Mouse (Mus musculus): ENCODE measurements around the gene P3h4.
A peak's percentile ranks its signal among the peaks of the same experiment; 100 is the strongest.

Gene P3h4

GRCm38 (mm10) chr11:100414021-100414913 is at the start of gene P3h4:
P3h4 (minus strand) TSS chr11:100414836.
- peak in 1 of 2 experiments; percentile 47 for DNase-seq (ENCODE audit: low read depth in 1 of 2, low spot score in 2 of 2)

- no peak for DNase-seq (ENCODE audit: low read depth in 1 of 2, low spot score in 2 of 2)
Measured at GRCm38 (mm10) chr11:100462699-100463098, 48.1 kb upstream of the P3h4 start.

- no peak for DNase-seq (ENCODE audit: low read depth in 1 of 2, low spot score in 2 of 2)
Measured at GRCm38 (mm10) chr11:100457711-100458110, 43.1 kb upstream of the P3h4 start.

- no peak for DNase-seq (ENCODE audit: low read depth in 1 of 2, low spot score in 2 of 2)
Measured at GRCm38 (mm10) chr11:100457247-100457646, 42.6 kb upstream of the P3h4 start.

GRCm38 (mm10) chr11:100442625-100443024 is 28.0 kb upstream of the P3h4 start:
- DNase-seq (ENCODE audit: low read depth in 1 of 2, low spot score in 2 of 2): no peak

GRCm38 (mm10) chr11:100441797-100442196 is 27.2 kb upstream of the P3h4 start, which contains the start of the genes Nt5c3b and Klhl10:
Nt5c3b (minus strand) TSS chr11:100441808.
Klhl10 (plus strand) TSS chr11:100441917.
- DNase-seq (ENCODE audit: low read depth in 1 of 2, low spot score in 2 of 2): no peak

GRCm38 (mm10) chr11:100440691-100441522 is 26.3 kb upstream of the P3h4 start:
- peak; percentile 21 to 67 for DNase-seq (ENCODE audit: low read depth in 1 of 2, low spot score in 2 of 2)

GRCm38 (mm10) chr11:100437901-100438300 is 23.3 kb upstream of the P3h4 start:
- no peak for DNase-seq (ENCODE audit: low read depth in 1 of 2, low spot score in 2 of 2)

- no peak for DNase-seq (ENCODE audit: low read depth in 1 of 2, low spot score in 2 of 2)
Measured at GRCm38 (mm10) chr11:100435678-100436246, 21.1 kb upstream of the P3h4 start.

- DNase-seq (ENCODE audit: low read depth in 1 of 2, low spot score in 2 of 2): no peak
Measured at GRCm38 (mm10) chr11:100432002-100432401, 17.4 kb upstream of the P3h4 start.

GRCm38 (mm10) chr11:100430052-100430451 is 15.4 kb upstream of the P3h4 start:
- DNase-seq (ENCODE audit: low read depth in 1 of 2, low spot score in 2 of 2): no peak

- DNase-seq (ENCODE audit: low read depth in 1 of 2, low spot score in 2 of 2): no peak
Measured at GRCm38 (mm10) chr11:100428612-100429199, 14.1 kb upstream of the P3h4 start.

GRCm38 (mm10) chr11:100426820-100427219 is 12.2 kb upstream of the P3h4 start:
- DNase-seq (ENCODE audit: low read depth in 1 of 2, low spot score in 2 of 2): no peak

- peak; percentile 13 to 25 for DNase-seq (ENCODE audit: low read depth in 1 of 2, low spot score in 2 of 2)
Measured at GRCm38 (mm10) chr11:100425851-100426250, 11.2 kb upstream of the P3h4 start.

- DNase-seq (ENCODE audit: low read depth in 1 of 2, low spot score in 2 of 2): no peak
Measured at GRCm38 (mm10) chr11:100423836-100424235, 9.2 kb upstream of the P3h4 start.

- no peak for DNase-seq (ENCODE audit: low read depth in 1 of 2, low spot score in 2 of 2)
Measured at GRCm38 (mm10) chr11:100421537-100421936, 6.9 kb upstream of the P3h4 start.

- no peak for DNase-seq (ENCODE audit: low read depth in 1 of 2, low spot score in 2 of 2)
Measured at GRCm38 (mm10) chr11:100414914-100415822, 532 bp upstream of the P3h4 start, which contains the start of gene Fkbp10. Fkbp10 (plus strand) TSS chr11:100415697.

- no peak for DNase-seq (ENCODE audit: low read depth in 1 of 2, low spot score in 2 of 2)
Measured at GRCm38 (mm10) chr11:100413541-100413940, 1.1 kb downstream of the P3h4 start.

GRCm38 (mm10) chr11:100411736-100412135 is 2.9 kb downstream of the P3h4 start:
- DNase-seq (ENCODE audit: low read depth in 1 of 2, low spot score in 2 of 2): no peak

- no peak for DNase-seq (ENCODE audit: low read depth in 1 of 2, low spot score in 2 of 2)
Measured at GRCm38 (mm10) chr11:100409686-100410085, 5.0 kb downstream of the P3h4 start.

Measured in monocyte, adult 2 months (primary cell).